8 mouse cellular contexts compared by ENCODE assay signal in the genomic region with DNA sequence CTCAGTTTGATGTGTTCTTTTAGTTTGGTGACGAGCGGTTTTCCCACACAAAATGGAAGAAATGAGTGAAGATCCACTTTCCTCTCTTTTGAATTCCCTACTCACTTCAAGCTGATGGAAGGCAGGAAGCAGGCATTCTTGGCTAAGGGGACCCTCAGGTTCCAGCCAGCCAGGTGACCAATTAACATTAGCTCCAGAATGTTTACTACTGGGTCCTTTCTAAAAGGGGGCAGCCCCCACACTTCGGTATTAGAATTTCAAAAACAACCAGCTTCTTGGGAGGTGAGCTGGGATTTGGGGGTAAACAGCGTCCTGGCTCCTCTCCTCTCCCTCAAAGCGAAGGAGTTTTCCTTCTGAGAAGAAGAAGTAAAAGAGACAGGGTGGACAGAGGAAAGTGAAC.
DNase-seq lines count a peak whose midpoint lies in the region; ATAC-seq and TF ChIP-seq lines count a peak whose summit lies in the region.

No protein-coding gene starts in this region.

- no peak overlapping the region; the same call in 1 of the 2 replicates for H3K4me2 ChIP-seq in forebrain, embryonic 16.5 days (ENCODE audit: low read length)
- H3K4me2 ChIP-seq in lung, postnatal 0 days (replicated peaks; ENCODE audit: low read depth, low read length): peak overlapping the region; percentile 57; the same call in 1 of the 2 replicates
- peak overlapping the region; percentile 48; the same call in 1 of the 2 replicates for H3K4me2 ChIP-seq in liver, embryonic 13.5 days

- TF ChIP-seq EP300 in lung, postnatal 0 days (IDR thresholded peaks at IDR 0.05): no peak

- no peak overlapping the region for H3K27ac ChIP-seq in forebrain, embryonic 10.5 days
- no peak overlapping the region for H3K27ac ChIP-seq in forebrain, embryonic 16.5 days (ENCODE audit: low read length)
- no peak overlapping the region for H3K27ac ChIP-seq in lung, postnatal 0 days (ENCODE audit: low read length)
- H3K27ac ChIP-seq in liver, embryonic 13.5 days: no peak overlapping the region

- TF ChIP-seq POLR2A in lung, adult 2 months (IDR thresholded peaks at IDR 0.05; ENCODE audit: borderline replicate concordance, extremely low read depth, low read depth, low read length): no peak

- no peaks in the 10 kb centered on the region for H3K9me3 ChIP-seq in forebrain, embryonic 10.5 days
- H3K9me3 ChIP-seq in forebrain, embryonic 16.5 days (ENCODE audit: control insufficient read depth, low read length): no peaks in the 10 kb centered on the region
- no peaks in the 10 kb centered on the region for H3K9me3 ChIP-seq in lung, postnatal 0 days (ENCODE audit: low read length)
- no peaks in the 10 kb centered on the region for H3K9me3 ChIP-seq in liver, embryonic 13.5 days (replicated peaks)

- DNase-seq in forebrain, embryonic 10.5 days (ENCODE audit: extremely low spot score, low spot score): no peak
- no peak for DNase-seq in lung, postnatal 0 days (ENCODE audit: low spot score)
- no peak for DNase-seq in lung, adult 2 months
- no peak for DNase-seq in liver, embryonic 13.5 days
- DNase-seq in left cerebral cortex, adult 11 months (ENCODE audit: low spot score): no peak
- DNase-seq in layer of hippocampus, adult 9-10 months (ENCODE audit: low spot score): no peak
- no peak for DNase-seq in embryo, embryonic 10.5 days (ENCODE audit: low spot score)

- peaks cover 40% of the 10 kb centered on the region for H3K27me3 ChIP-seq in forebrain, embryonic 10.5 days (ENCODE audit: poor library complexity, severe bottlenecking)
- H3K27me3 ChIP-seq in forebrain, embryonic 16.5 days (replicated peaks; ENCODE audit: control insufficient read depth, insufficient read depth, low read length): no peaks in the 10 kb centered on the region
- no peaks in the 10 kb centered on the region; the same call in 1 of the 2 replicates for H3K27me3 ChIP-seq in lung, postnatal 0 days (replicated peaks; ENCODE audit: insufficient read depth, low read length)
- H3K27me3 ChIP-seq in liver, embryonic 13.5 days: peaks cover 20% of the 10 kb centered on the region

- 29% methylated on average over 5 of the region's 5 CpGs for WGBS in forebrain, embryonic 10.5 days
- WGBS in forebrain, embryonic 16.5 days: 25% methylated on average over 5 of the region's 5 CpGs
- 38% methylated on average over 5 of the region's 5 CpGs for WGBS in lung, postnatal 0 days
- WGBS in lung, adult 2 months: 40% methylated on average over 5 of the region's 5 CpGs
- WGBS in liver, embryonic 13.5 days (ENCODE audit: insufficient replicate concordance): 21% methylated on average over 5 of the region's 5 CpGs

- no peaks in the 10 kb centered on the region for H3K36me3 ChIP-seq in forebrain, embryonic 10.5 days (replicated peaks)
- H3K36me3 ChIP-seq in forebrain, embryonic 16.5 days (ENCODE audit: control insufficient read depth, insufficient read depth): no peaks in the 10 kb centered on the region
- H3K36me3 ChIP-seq in lung, postnatal 0 days (ENCODE audit: insufficient read depth, low read length): no peaks in the 10 kb centered on the region
- no peaks in the 10 kb centered on the region for H3K36me3 ChIP-seq in liver, embryonic 13.5 days

- TF ChIP-seq CTCF in lung, postnatal 0 days (IDR thresholded peaks at IDR 0.05): no peak
- no peak for TF ChIP-seq CTCF in lung, adult 2 months (IDR thresholded peaks at IDR 0.05; ENCODE audit: insufficient read depth, low read length)

- peaks cover 29% of the 10 kb centered on the region for H3K4me1 ChIP-seq in forebrain, embryonic 10.5 days
- peaks cover 18% of the 10 kb centered on the region for H3K4me1 ChIP-seq in forebrain, embryonic 16.5 days (replicated peaks; ENCODE audit: control insufficient read depth, insufficient read depth, low read length)
- peaks cover 3% of the 10 kb centered on the region; the same call in 1 of the 2 replicates for H3K4me1 ChIP-seq in lung, postnatal 0 days (ENCODE audit: insufficient read depth, low read depth, low read length)
- no peaks in the 10 kb centered on the region for H3K4me1 ChIP-seq in lung, adult 2 months (ENCODE audit: control insufficient read depth, insufficient read depth, low read length)
- H3K4me1 ChIP-seq in liver, embryonic 13.5 days (replicated peaks): no peaks in the 10 kb centered on the region

- no peak overlapping the region for H3K9ac ChIP-seq in forebrain, embryonic 16.5 days (replicated peaks; ENCODE audit: low read depth, low read length)
- H3K9ac ChIP-seq in lung, postnatal 0 days (replicated peaks; ENCODE audit: low read depth): no peak overlapping the region
- H3K9ac ChIP-seq in liver, embryonic 13.5 days: no peak overlapping the region

- no peak for ATAC-seq in forebrain, embryonic 16.5 days
- ATAC-seq in lung, postnatal 0 days: no peak
- ATAC-seq in liver, embryonic 13.5 days (ENCODE audit: low read depth): no peak

- peak overlapping the region; percentile 49 for H3K4me3 ChIP-seq in forebrain, embryonic 10.5 days
- no peak overlapping the region for H3K4me3 ChIP-seq in forebrain, embryonic 16.5 days (replicated peaks; ENCODE audit: low read length)
- no peak overlapping the region for H3K4me3 ChIP-seq in lung, postnatal 0 days (ENCODE audit: low read depth, low read length)
- no peak overlapping the region for H3K4me3 ChIP-seq in lung, adult 2 months (replicated peaks; ENCODE audit: extremely low read depth, low read depth, low read length)
- H3K4me3 ChIP-seq in liver, embryonic 13.5 days (replicated peaks): no peak overlapping the region
